Mouse (Mus musculus): ENCODE results near the gene Spsb1.

Spsb1 gene

GRCm38 (mm10) chr4:149952201-149952600, 2.6 kb downstream of the Spsb1 start:
- no peak for DNase-seq (ENCODE audit: low spot score in 2 of 2)

- DNase-seq (ENCODE audit: low spot score in 2 of 2) = no peak
Measured at GRCm38 (mm10) chr4:149951201-149951600, 3.6 kb downstream of the Spsb1 start.

- no peak for DNase-seq (ENCODE audit: low spot score in 2 of 2)
Measured at GRCm38 (mm10) chr4:149949691-149950090, 5.2 kb downstream of the Spsb1 start.

GRCm38 (mm10) chr4:149948119-149948518, 6.7 kb downstream of the Spsb1 start:
- DNase-seq (ENCODE audit: low spot score in 2 of 2) = no peak

GRCm38 (mm10) chr4:149947396-149947795, 7.4 kb downstream of the Spsb1 start:
- DNase-seq (ENCODE audit: low spot score in 2 of 2) = no peak

GRCm38 (mm10) chr4:149945194-149945593, 9.6 kb downstream of the Spsb1 start:
- no peak for DNase-seq (ENCODE audit: low spot score in 2 of 2)

- DNase-seq (ENCODE audit: low spot score in 2 of 2) = no peak
Measured at GRCm38 (mm10) chr4:149944214-149944613, 10.6 kb downstream of the Spsb1 start.

- no peak for DNase-seq (ENCODE audit: low spot score in 2 of 2)
Measured at GRCm38 (mm10) chr4:149942831-149943741, 11.8 kb downstream of the Spsb1 start.

- DNase-seq (ENCODE audit: low spot score in 2 of 2) = no peak
Measured at GRCm38 (mm10) chr4:149941067-149941755, 13.6 kb downstream of the Spsb1 start.

- DNase-seq (ENCODE audit: low spot score in 2 of 2) = no peak
Measured at GRCm38 (mm10) chr4:149938701-149939100, 16.1 kb downstream of the Spsb1 start.

GRCm38 (mm10) chr4:149936921-149937320, 17.9 kb downstream of the Spsb1 start:
- DNase-seq (ENCODE audit: low spot score in 2 of 2) = no peak

- no peak for DNase-seq (ENCODE audit: low spot score in 2 of 2)
Measured at GRCm38 (mm10) chr4:149935470-149935869, 19.4 kb downstream of the Spsb1 start.

- no peak for DNase-seq (ENCODE audit: low spot score in 2 of 2)
Measured at GRCm38 (mm10) chr4:149933519-149934245, 21.2 kb downstream of the Spsb1 start.

- DNase-seq (ENCODE audit: low spot score in 2 of 2) = no peak
Measured at GRCm38 (mm10) chr4:149933025-149933424, 21.8 kb downstream of the Spsb1 start.

- DNase-seq (ENCODE audit: low spot score in 2 of 2) = no peak
Measured at GRCm38 (mm10) chr4:149932108-149932815, 22.6 kb downstream of the Spsb1 start.

- no peak for DNase-seq (ENCODE audit: low spot score in 2 of 2)
Measured at GRCm38 (mm10) chr4:149930755-149931154, 24.1 kb downstream of the Spsb1 start.

GRCm38 (mm10) chr4:149923014-149923413, 31.8 kb downstream of the Spsb1 start:
- no peak for DNase-seq (ENCODE audit: low spot score in 2 of 2)

- no peak for DNase-seq (ENCODE audit: low spot score in 2 of 2)
Measured at GRCm38 (mm10) chr4:149922121-149922718, 32.6 kb downstream of the Spsb1 start.

- DNase-seq (ENCODE audit: low spot score in 2 of 2) = no peak
Measured at GRCm38 (mm10) chr4:149920886-149921285, 34.0 kb downstream of the Spsb1 start.

- DNase-seq (ENCODE audit: low spot score in 2 of 2) = no peak
Measured at GRCm38 (mm10) chr4:149918455-149919070, 36.3 kb downstream of the Spsb1 start.

GRCm38 (mm10) chr4:149916831-149917230, 38.0 kb downstream of the Spsb1 start:
- DNase-seq (ENCODE audit: low spot score in 2 of 2) = no peak

Data from frontal cortex, postnatal 14 days (tissue).